Mouse (Mus musculus) CH12.LX (cell line): Measurements from ENCODE around the gene Sumo2. TPM values are rescaled to one million over a fixed set of nuclear protein-coding genes. Genes with fewer than 3 reads are reported as not detected.

Experiments used
- DNase-seq: peaks from one replicate; pipeline ENCODE4 v3.0.0-alpha.2; 2013; ENCODE audit errors: extremely low read depth
- H3K27ac ChIP-seq: 2 replicates; pipeline ENCODE4 v1.5.1; 2012; ENCODE audit warnings: low read depth, mild to moderate bottlenecking, control low read depth, moderate library complexity; ENCODE audit not compliant: insufficient read depth
- H3K27me3 ChIP-seq: replicated peaks from 2 replicates; pipeline ENCODE3; 2012; ENCODE audit warnings: inconsistent platforms
- H3K36me3 ChIP-seq, 2 experiments: replicated peaks in 1 of 2; 2 replicates each; pipeline versions ENCODE3 to v1.6.1; 2012; ENCODE audit warnings: inconsistent platforms in 1 of 2, low read length in 1 of 2, mild to moderate bottlenecking in 1 of 2, mixed read lengths in 1 of 2, moderate library complexity in 1 of 2; ENCODE audit not compliant: control insufficient read depth in 1 of 2, insufficient read depth in 1 of 2
- H3K4me1 ChIP-seq, 2 experiments: 2 replicates each; pipeline ENCODE4 v1.6.1; 2012; ENCODE audit warnings: inconsistent platforms in 1 of 2, moderate library complexity in 1 of 2; ENCODE audit not compliant: insufficient read depth in 2 of 2, control insufficient read depth in 1 of 2
- H3K4me2 ChIP-seq: 2 replicates; pipeline ENCODE4 v1.6.1; 2012; ENCODE audit warnings: low read depth, mild to moderate bottlenecking, control low read depth; ENCODE audit not compliant: poor library complexity, insufficient read depth, severe bottlenecking
- H3K4me3 ChIP-seq, 3 experiments: fragments of 150-350 bp in 1 of 3; sonication (generic) in 1 of 3; replicated peaks in 1 of 3; 2 replicates each; pipeline versions ENCODE3 to v1.5.1; 2011 to 2012; ENCODE audit warnings: low read depth in 2 of 3, low read length in 2 of 3, mild to moderate bottlenecking in 2 of 3, moderate library complexity in 2 of 3, control low read depth in 1 of 3, improper control_type of control experiment in 1 of 3, inconsistent platforms in 1 of 3, mixed read lengths in 1 of 3; ENCODE audit not compliant: poor library complexity in 1 of 3
- H3K79me2 ChIP-seq: replicated peaks from 2 replicates; pipeline ENCODE4 v1.6.1; 2012; ENCODE audit warnings: mild to moderate bottlenecking, moderate library complexity; ENCODE audit not compliant: control insufficient read depth, poor library complexity, insufficient read depth, severe bottlenecking; ENCODE audit errors: extremely low read depth
- H3K9ac ChIP-seq: 2 replicates; pipeline ENCODE4 v1.6.1; 2012; ENCODE audit warnings: low read depth, mild to moderate bottlenecking, control low read depth, moderate library complexity; ENCODE audit not compliant: insufficient read depth
- H3K9me3 ChIP-seq: replicated peaks from 2 replicates; pipeline ENCODE3; 2012; ENCODE audit warnings: low read length, inconsistent platforms, mixed read lengths
- CHD2 ChIP-seq: IDR thresholded peaks from 2 replicates; pipeline ENCODE4 v1.6.1; 2011; ENCODE audit warnings: low read length, improper control_type of control experiment
- ELF1 ChIP-seq: IDR thresholded peaks from 2 replicates; pipeline ENCODE4 v1.6.1; 2014; ENCODE audit warnings: low read depth, mild to moderate bottlenecking, inconsistent platforms, low read length, improper control_type of control experiment
- GABPA ChIP-seq: IDR thresholded peaks from 2 replicates; pipeline ENCODE4 v1.6.1; 2012; ENCODE audit warnings: low read depth, low read length, improper control_type of control experiment, inconsistent platforms; ENCODE audit not compliant: insufficient replicate concordance
- IRF4 ChIP-seq: IDR thresholded peaks from 2 replicates; pipeline ENCODE4 v1.6.1; 2014; ENCODE audit warnings: low read depth, mild to moderate bottlenecking, inconsistent platforms, low read length, improper control_type of control experiment
- JUND ChIP-seq: conservative IDR thresholded peaks from 2 replicates; pipeline ENCODE4 v1.6.1; 2011; ENCODE audit warnings: low read depth, low read length, improper control_type of control experiment
- KAT2A ChIP-seq: IDR thresholded peaks from 2 replicates; pipeline ENCODE4 v1.6.1; 2012; ENCODE audit warnings: low read length, improper control_type of control experiment, inconsistent platforms; ENCODE audit not compliant: insufficient replicate concordance
- MEF2A ChIP-seq: IDR thresholded peaks from 2 replicates; pipeline ENCODE4 v1.6.1; 2014; ENCODE audit warnings: low read depth, mild to moderate bottlenecking, inconsistent platforms, low read length, improper control_type of control experiment, borderline replicate concordance
- MXI1 ChIP-seq: IDR thresholded peaks from 2 replicates; pipeline ENCODE4 v1.6.1; 2011; ENCODE audit warnings: mild to moderate bottlenecking, low read depth, low read length, improper control_type of control experiment
- MYC ChIP-seq: IDR thresholded peaks from 2 replicates; pipeline ENCODE4 v1.6.1; 2011; ENCODE audit warnings: low read depth, mild to moderate bottlenecking, improper control_type of control experiment, low read length
- NELFE ChIP-seq: IDR thresholded peaks from 2 replicates; pipeline ENCODE4 v1.6.1; 2011; ENCODE audit warnings: low read depth, low read length, improper control_type of control experiment
- NRF1 ChIP-seq: IDR thresholded peaks from 2 replicates; pipeline ENCODE4 v1.6.1; 2014; ENCODE audit warnings: low read depth, mild to moderate bottlenecking, inconsistent platforms, low read length, improper control_type of control experiment, moderate library complexity
- PAX5 ChIP-seq: IDR thresholded peaks from 2 replicates; pipeline ENCODE4 v1.6.1; 2012; ENCODE audit warnings: low read length, inconsistent platforms, mixed read lengths
- POLR2A ChIP-seq: IDR thresholded peaks from 2 replicates; pipeline ENCODE4 v1.6.1; 2011; ENCODE audit warnings: low read depth, mild to moderate bottlenecking, improper control_type of control experiment, low read length
- RAD21 ChIP-seq: IDR thresholded peaks from 2 replicates; pipeline ENCODE4 v1.6.1; 2011; ENCODE audit warnings: low read depth, mild to moderate bottlenecking, low read length, improper control_type of control experiment, moderate library complexity
- SIN3A ChIP-seq: IDR thresholded peaks from 2 replicates; pipeline ENCODE4 v1.6.1; 2012; ENCODE audit warnings: low read length, improper control_type of control experiment, inconsistent platforms
- TBP ChIP-seq: conservative IDR thresholded peaks from 2 replicates; pipeline ENCODE4 v1.6.1; 2011; ENCODE audit warnings: low read depth, low read length, improper control_type of control experiment
- UBTF ChIP-seq: IDR thresholded peaks from 2 replicates; pipeline ENCODE4 v1.6.1; 2012; ENCODE audit warnings: low read depth, mild to moderate bottlenecking, inconsistent platforms, low read length, improper control_type of control experiment, moderate library complexity
- USF1 ChIP-seq: IDR thresholded peaks from 2 replicates; pipeline ENCODE4 v1.6.1; 2014; ENCODE audit warnings: low read depth, mild to moderate bottlenecking, inconsistent platforms, low read length, improper control_type of control experiment
- ZC3H11A ChIP-seq: IDR thresholded peaks from 2 replicates; pipeline ENCODE4 v1.6.1; 2012; ENCODE audit warnings: low read depth, mild to moderate bottlenecking, inconsistent platforms, low read length, improper control_type of control experiment
- dilution Hi-C: fragments of 300-500 bp; cut with MboI; formaldehyde crosslinking; loops from 2 replicates; pipeline ENCODE4 v1.14.3; 2020; ENCODE audit warnings: low sequenced_read_pairs; ENCODE audit not compliant: extremely low pct_unique_long_range_greater_than_20kb, extremely low pct_ligation_motif_present
- in situ Hi-C: fragments of 300-500 bp; cut with MboI; formaldehyde crosslinking; loops from 3 replicates; pipeline ENCODE4 v1.14.3; 2019; ENCODE audit warnings: low sequenced_read_pairs, low pct_ligation_motif_present, low pct_unique_long_range_greater_than_20kb, mixed read lengths
- polyA plus RNA-seq: library from polyadenylated mRNA; unstranded; fragments of >175 nt; gene quantifications from 2 replicates; pipeline ENCODE4 v1.2.1, GENCODE M21; 2012; ENCODE audit warnings: low read depth; ENCODE audit not compliant: insufficient read length
- total RNA-seq, 2 experiments: library from RNA; depleted of rRNA; stranded (reverse); fragments of 300-350 nt in 1 of 2; fragments of >200 nt in 1 of 2; gene quantifications; 2 replicates each; pipeline ENCODE4 v1.2.3; 2012 to 2014

Gene Sumo2
- total and polyA plus RNA-seq, 3 experiments, result 480 to 1,752 (median 1,020) TPM

DNA sequence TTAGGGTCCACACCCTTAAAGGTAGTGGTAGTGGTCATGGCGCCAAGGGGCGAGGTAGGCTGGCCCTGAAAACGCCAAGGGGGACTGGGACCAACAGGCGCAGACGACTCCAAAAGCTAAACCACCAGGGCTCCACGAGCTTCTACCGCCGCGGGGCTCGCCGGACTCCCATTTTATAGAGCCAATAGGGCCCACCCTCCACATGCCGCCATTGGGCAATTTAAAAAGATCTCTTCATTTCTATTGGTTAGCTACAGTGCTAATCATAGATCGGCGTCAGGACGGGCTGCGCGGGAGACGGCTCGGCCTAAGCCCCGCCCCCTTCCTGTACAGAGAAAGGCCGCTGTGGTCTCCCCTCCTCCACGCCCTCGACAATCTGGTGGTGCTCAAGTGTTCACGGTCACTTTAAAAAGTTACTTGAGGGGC lies 21.8 kb downstream of the Sumo2 start, which contains the start of gene Jpt1 (continued):
- peak; percentile 100 for TF ChIP-seq POLR2A
- peak; percentile 80 for TF ChIP-seq NRF1
- peak; percentile 99 for TF ChIP-seq CHD2
- no peak for TF ChIP-seq GABPA
- TF ChIP-seq JUND, result no peak
- no peak for TF ChIP-seq PAX5
- peak; percentile 100 for TF ChIP-seq NELFE
- no peak for TF ChIP-seq RAD21

- peak overlapping the region; percentile 65 for H3K27ac ChIP-seq
- dilution Hi-C loops, result no loop called here
- TF ChIP-seq USF1 (no peak), SIN3A (no peak), ELF1 (no peak), ZC3H11A (no peak), UBTF (peak; percentile 82; the same call in 1 of the 2 replicates), IRF4 (no peak), TBP (no peak), MYC (no peak), MXI1 (no peak), MEF2A (no peak), NELFE (no peak), NRF1 (0 out of 2 replicates have a peak, but pooled peaks have one; percentile 33), KAT2A (no peak), PAX5 (no peak)
- TF ChIP-seq, all 38 proteins: peak for 2
- H3K9ac ChIP-seq, result peak overlapping the region; percentile 90
- peak overlapping the region; percentile 99 for H3K4me2 ChIP-seq
- H3K79me2 ChIP-seq, result peaks cover 55% of the 10 kb centered on the region
- peak overlapping the region; percentile 84 to 96 (median 96) for H3K4me3 ChIP-seq
- no peaks in the 10 kb centered on the region for H3K9me3 ChIP-seq
- peaks cover 0 to 20% of the 10 kb centered on the region in 2 experiments for H3K36me3 ChIP-seq
- H3K27me3 ChIP-seq, result no peaks in the 10 kb centered on the region
- peaks cover 28 to 58% of the 10 kb centered on the region in 2 experiments for H3K4me1 ChIP-seq
- in situ Hi-C loops, result no loop called here
- DNase-seq, result no peak
These were observed 22.5 kb downstream of the Sumo2 start for GRCm38 (mm10) chr11:115513271-115514237.
